Mouse (Mus musculus): ENCODE data around the gene Ankrd34a.
A peak's percentile ranks its signal among the peaks of the same experiment; 100 is the strongest.
"Not testable (repeated sequence)": the region's sequence is repeated elsewhere in the genome, so short reads cannot be mapped to it uniquely, and the experiment has no call there.

Ankrd34a gene

DNA sequence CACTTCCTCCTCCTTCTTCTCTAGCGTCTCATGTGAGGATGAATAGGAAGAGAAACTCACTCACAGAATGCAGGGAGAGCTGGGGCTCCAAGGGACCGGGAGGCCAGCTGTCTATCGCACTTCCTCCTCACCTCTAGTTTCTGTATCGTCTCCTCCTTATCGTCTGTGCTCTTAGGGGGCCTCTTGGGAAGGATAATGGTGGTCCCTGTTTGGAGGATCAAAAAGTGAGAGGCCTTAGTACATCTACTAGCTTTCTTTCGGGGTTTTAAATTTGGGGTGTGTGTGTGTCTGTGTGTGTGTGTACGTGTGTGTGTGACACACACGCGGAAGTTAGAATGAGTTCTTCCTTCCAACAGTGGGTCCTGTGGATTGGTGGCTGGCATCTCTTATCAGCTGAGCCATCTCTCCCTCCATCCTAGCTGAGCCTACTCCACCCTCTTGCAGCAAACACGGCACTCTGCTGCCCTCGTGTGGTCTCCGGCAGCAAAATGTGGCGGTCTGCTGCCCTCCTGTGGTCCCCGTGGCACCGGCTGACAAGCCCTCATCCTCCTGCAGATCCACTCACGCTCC lies 16.5 kb upstream of the Ankrd34a start:
- peak; percentile 98 for DNase-seq (ENCODE audit: low read depth, low spot score)

DNA sequence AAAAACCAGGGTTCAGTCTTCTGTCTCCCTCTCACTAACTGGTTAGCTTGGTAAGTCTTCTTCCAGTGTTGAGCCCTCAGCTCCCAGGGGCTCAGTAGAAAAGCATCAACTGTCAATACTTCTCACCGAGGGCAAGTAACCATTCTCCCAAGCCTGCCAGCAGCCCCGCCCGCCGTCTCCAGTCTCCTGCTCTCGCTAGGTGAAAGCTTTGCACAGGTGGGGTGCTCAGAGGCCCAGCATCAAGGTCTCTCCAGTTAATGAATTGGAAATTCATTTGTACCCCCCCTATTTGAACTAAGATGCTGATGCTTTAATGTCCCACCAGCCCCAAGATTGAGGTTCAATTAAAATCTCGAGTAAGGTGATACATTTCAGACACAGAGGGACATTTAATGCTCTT lies 15.3 kb upstream of the Ankrd34a start:
- no peak for DNase-seq (ENCODE audit: low read depth, low spot score)

DNA sequence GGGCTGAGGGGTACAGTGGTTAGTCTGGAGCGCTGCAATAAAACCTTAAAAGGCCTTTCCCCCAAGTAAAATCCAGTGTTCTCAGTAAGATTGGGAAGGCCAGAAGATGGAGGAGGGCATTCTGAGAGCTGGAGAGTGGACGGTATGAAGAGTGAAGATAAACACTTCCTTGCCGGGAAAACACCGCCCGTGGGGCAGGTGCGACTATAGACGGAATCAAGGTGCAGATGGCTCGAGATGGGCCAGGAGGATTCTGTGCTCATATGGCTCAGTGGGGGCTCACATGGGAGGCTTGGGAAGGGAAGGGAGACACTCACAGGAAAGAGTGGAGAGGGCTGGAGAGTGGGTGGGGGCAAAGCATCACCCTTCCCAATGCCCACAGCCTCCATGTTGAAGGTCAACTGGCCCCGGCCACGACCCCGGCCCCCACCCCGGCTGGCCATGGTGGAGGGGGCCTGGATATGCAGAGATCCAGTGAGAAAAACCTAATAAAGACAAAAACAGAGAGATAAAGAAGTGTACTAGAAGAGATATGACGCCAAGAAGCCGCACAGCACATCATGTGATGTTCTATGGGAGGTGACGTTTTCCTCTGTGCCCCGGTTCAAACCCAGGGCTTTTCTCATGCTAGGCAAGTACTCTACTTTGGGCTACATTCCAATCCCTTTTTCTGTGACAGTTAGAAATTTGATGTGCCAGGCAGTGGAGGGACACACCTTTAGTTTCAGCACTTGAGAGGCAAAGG lies 14.5 kb upstream of the Ankrd34a start:
- DNase-seq (ENCODE audit: low read depth, low spot score): no peak

- DNase-seq (ENCODE audit: low read depth, low spot score): no peak
These were observed 13.1 kb upstream of the Ankrd34a start for GRCm38 (mm10) chr3:96583386-96583785.

DNA sequence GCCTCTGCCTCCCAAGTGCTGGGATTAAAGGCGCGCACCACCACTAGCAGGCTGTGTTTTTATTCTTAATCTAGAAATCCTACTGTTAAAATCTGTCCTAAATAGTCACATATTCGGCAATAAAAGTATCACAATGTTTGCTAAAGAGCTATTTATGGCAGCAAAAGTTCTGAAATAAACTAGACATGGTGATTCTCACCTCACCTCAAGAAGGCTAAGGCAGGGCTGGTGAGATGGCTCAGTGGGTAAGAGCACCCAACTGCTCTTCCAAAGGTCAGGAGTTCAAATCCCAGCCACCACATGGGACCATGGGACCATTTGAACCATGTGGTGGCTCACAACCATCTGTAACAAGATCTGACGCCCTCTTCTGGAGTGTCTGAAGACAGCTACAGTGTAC lies 5.8 kb upstream of the Ankrd34a start:
- DNase-seq (ENCODE audit: low read depth, low spot score): no peak

GRCm38 (mm10) chr3:96593374-96593773 lies 3.1 kb upstream of the Ankrd34a start:
- DNase-seq (ENCODE audit: low read depth, low spot score): peak; percentile 68

DNA sequence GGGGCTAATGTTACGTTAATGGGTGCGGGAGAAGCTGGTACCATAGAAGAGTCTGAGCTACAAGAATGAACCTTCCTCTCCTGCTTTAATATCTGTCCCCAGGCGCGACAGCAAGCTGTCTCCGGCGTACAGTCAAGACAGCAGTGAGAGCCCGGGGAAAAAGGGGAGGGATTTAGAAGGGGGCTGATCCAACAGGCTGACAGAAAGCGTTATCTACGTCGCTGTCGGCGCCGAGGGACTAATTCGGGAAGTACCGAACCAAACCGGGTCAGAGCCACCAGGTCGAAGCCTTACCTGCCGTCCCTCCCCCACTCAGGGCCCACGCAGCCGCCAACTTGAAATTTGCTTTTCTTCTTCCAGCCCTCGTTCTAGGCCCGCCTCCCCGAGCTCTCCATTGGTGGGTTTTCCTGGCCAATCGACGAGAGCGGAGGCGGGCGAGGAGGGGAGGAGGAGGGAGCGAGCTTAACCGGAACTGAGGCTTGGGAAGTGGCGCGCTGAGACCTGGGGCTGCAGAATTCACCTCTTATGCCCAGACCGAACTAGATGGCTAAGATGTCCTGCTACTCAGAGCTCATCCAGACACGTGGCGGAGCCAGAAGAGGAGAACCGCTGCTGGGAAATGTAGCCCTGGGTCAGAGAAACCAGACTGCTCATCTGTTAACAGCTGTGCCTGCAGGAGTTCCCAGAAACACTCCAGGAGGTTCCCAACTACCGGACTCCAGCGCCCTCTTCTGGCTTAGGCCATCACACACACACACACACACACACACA lies 2.5 kb upstream of the Ankrd34a start, which contains the start of gene Polr3gl:
Gene Polr3gl (minus strand): TSS at position 392 of the 771 bp plus-strand sequence.
- peak; percentile 98 for DNase-seq (ENCODE audit: low read depth, low spot score)

DNA sequence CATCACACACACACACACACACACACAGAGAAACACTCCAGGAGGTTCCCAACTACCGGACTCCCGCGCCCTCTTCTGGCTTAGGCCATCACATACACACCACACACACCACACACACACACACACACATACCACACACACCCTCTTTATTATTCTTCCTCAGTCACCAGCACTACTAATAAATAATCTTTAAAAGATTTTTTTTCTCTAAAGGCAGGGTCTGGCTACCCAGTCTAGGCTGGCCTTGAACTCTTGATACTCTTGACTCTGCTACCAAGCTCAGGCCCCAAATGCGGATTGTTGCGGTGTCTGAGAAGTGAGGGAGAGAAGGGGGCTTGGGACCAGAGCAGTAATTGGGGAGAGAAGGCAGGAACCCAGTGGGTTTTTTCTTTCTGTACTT lies 1.6 kb upstream of the Ankrd34a start:
- DNase-seq (ENCODE audit: low read depth, low spot score): no peak

DNA sequence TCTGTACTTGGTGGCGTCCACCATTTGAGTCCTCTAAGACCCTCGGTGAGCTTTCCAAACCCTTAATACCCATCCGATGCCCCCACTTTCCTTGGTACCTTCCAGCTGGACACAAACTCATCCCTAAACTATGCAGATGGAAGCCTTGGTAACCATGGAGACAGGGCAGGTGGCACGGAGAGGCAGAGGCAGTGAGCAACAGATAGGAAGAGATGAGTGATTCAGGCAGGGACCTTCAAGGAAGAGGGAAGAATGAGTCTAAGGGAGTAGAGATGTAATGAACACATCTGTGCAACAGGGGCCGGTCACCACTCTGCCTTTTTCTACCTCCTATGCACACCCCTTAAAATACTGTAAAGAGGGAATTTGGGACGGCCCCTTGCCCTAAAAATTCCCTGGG lies 775 bp upstream of the Ankrd34a start:
- peak; percentile 91 for DNase-seq (ENCODE audit: low read depth, low spot score)

GRCm38 (mm10) chr3:96596855-96597254 lies 419 bp downstream of the Ankrd34a start:
- peak; percentile 79 for DNase-seq (ENCODE audit: low read depth, low spot score)

- peak; percentile 69 for DNase-seq (ENCODE audit: low read depth, low spot score)
These were observed 1.0 kb downstream of the Ankrd34a start for GRCm38 (mm10) chr3:96597435-96597891.

GRCm38 (mm10) chr3:96598156-96599068 lies 2.0 kb downstream of the Ankrd34a start:
- peak; percentile 76 for DNase-seq (ENCODE audit: low read depth, low spot score)

- peak; percentile 36 for DNase-seq (ENCODE audit: low read depth, low spot score)
These were observed 2.6 kb downstream of the Ankrd34a start for GRCm38 (mm10) chr3:96599069-96599393.

GRCm38 (mm10) chr3:96599411-96599810 lies 3.0 kb downstream of the Ankrd34a start:
- no peak for DNase-seq (ENCODE audit: low read depth, low spot score)

DNA sequence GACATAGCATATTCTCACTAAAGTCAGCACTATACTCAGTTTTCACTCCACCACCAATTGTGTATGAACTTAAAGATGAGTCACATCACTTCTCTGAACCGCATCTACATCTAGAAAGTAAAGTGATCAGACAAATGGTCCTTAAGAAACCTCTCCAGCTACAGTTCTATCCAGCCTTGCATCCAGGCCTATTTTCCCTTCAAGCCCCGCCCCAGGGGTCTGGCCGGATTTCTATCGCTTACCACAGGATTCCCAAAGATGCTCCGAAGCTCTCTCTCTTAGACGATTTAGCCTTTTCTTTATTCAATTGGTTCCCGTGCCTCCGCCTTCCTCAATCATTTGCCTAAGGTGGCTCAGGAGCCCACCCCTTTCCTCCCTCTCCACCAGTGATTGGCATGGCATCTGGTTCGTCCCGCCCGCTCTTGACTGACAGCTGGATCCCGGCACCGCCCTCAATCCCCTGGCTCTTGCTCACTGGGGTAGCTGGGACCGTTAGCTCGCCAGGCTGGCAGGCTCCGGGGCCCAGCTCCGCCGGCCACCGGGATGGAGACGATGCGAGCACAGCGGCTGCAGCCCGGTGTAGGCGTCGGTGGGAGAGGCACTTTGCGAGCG lies 4.3 kb downstream of the Ankrd34a start, which contains the start of gene Lix1l:
Gene Lix1l (plus strand): TSS at position 511 of the 612 bp plus-strand sequence.
- DNase-seq (ENCODE audit: low read depth, low spot score): peak; percentile 99

- peak; percentile 89 for DNase-seq (ENCODE audit: low read depth, low spot score)
These were observed 4.9 kb downstream of the Ankrd34a start for GRCm38 (mm10) chr3:96601251-96601787.

DNA sequence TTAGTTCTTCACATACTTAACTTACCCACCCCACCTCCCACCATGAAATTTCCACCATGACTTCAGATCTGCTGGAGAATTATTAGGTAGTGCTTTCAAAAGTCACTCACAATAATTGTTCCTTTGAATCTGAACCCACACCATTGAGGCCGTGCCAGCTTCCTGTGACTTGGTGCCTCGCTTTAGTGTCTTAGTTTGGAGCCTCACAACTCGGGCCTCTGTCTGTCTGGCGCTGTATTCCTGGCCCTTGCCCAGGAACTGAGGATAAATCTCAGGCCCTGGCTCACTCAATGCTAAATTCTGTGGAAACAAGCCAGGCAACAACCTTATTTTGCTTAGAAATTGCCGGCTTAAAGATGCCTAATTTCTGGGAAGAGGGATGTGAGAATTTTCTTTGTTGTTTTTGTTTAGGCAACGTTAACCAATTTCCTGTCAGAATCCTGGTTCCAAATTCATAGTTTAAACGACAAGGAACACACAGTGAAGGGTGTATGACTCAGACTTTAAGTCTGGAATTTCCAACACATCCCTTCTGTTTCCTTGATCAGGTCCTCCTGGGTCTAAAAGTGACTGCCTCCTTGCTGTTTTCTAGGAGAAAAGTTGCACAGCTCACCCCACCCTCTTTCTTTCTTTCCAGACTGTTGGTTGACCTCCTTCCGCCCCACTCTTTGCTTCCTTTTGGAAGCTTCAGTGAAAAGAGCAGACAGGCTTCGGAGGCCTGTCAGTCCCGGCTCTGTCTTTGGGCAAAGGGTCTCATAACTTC lies 5.7 kb downstream of the Ankrd34a start:
- DNase-seq (ENCODE audit: low read depth, low spot score): peak; percentile 63

- DNase-seq (ENCODE audit: low read depth, low spot score): peak; percentile 20
These were observed 6.3 kb downstream of the Ankrd34a start for GRCm38 (mm10) chr3:96602704-96603084.

DNA sequence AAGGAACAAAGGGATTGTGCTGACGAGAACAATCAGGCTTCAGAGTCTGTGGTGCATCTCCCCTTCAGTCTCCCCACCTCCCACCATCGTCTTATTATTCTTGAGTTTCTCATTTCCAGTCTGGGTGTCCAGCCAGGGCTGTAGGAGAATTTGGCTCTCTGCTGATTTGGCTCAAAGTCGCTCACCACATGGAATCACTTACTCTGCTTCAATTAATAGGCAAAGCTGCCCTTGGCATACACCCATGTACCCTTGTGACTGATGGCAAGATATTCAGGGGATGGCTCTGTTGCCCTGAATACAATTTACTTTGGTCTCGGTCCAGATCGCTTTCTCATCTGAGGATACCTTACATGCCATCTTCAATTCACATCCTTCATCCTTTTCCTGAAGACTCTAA lies 6.9 kb downstream of the Ankrd34a start:
- peak; percentile 73 for DNase-seq (ENCODE audit: low read depth, low spot score)

GRCm38 (mm10) chr3:96606007-96606406 lies 9.6 kb downstream of the Ankrd34a start:
- not testable (repeated sequence) for DNase-seq (ENCODE audit: low read depth, low spot score)

Measured in brain, adult 2 months (tissue).